In genomic region chr8:110618391-110619207, GRCm38 (mm10) we compare ENCODE assay signal across 8 mouse cellular contexts. TPM values are rescaled to one million over a fixed set of nuclear protein-coding genes. Genes with fewer than 3 reads are reported as not detected.
DNase-seq lines count a peak whose midpoint lies in the region; ATAC-seq lines count a peak whose summit lies in the region.

TSS of gene Vac14 (plus strand) at chr8:110618585.

- DNase-seq in adipocyte (ENCODE audit: low spot score) = peak; percentile 96
- peak; percentile 100 for DNase-seq in embryo, embryonic 10 days (ENCODE audit: low spot score)
- DNase-seq in gastrocnemius, postnatal 10 days = peak; percentile 98
- DNase-seq in induced T-regulatory cell, adult 2 months (ENCODE audit: low read depth) = peak; percentile 99
- DNase-seq in left cerebral cortex, adult 9 months (ENCODE audit: low spot score in 2 of 2) = peak; percentile 93 to 97
- DNase-seq in right cerebral cortex, postnatal 14 days = peak; percentile 99
- peak; percentile 97 to 99 for DNase-seq in urinary bladder, postnatal 36 days (ENCODE audit: low spot score in 2 of 2)

- peak; percentile 90 for ATAC-seq in megakaryocyte progenitor cell, adult 5-6 weeks (replicated peaks; ENCODE audit: poor library complexity)

RNA-seq across cellular contexts. Expression of gene Vac14, which starts in this region (rescaled TPM):
- total RNA-seq in gastrocnemius, postnatal 10 days (2021) = 10 to 100 TPM; 16.1 to 18.7 TPM
- total RNA-seq in megakaryocyte progenitor cell, adult 5-6 weeks (2015) = 33.2 and 38.1 TPM in 2 replicates
- 24.9 and 26.2 TPM in 2 replicates for total RNA-seq in megakaryocyte progenitor cell, adult 5-6 weeks (2017)

Comparison
In these comparisons a context has a peak if more than half of its experiments do, and no peak if none do; other contexts are left out.
1. Peak in every context shown above with its lines: DNase-seq and ATAC-seq.